Mouse (Mus musculus) mouse trophoblast stem cell (cell line): Measurements from ENCODE around the gene Pitpnb.

ENCODE experiments used
- in situ Hi-C, 2 experiments: fragments of 300-500 bp; cut with MseI, MboI; formaldehyde crosslinking; loops; 2 replicates in 1 of 2; 3 replicates in 1 of 2; pipeline ENCODE4 v1.15.1; 2025

The Pitpnb gene

DNA sequence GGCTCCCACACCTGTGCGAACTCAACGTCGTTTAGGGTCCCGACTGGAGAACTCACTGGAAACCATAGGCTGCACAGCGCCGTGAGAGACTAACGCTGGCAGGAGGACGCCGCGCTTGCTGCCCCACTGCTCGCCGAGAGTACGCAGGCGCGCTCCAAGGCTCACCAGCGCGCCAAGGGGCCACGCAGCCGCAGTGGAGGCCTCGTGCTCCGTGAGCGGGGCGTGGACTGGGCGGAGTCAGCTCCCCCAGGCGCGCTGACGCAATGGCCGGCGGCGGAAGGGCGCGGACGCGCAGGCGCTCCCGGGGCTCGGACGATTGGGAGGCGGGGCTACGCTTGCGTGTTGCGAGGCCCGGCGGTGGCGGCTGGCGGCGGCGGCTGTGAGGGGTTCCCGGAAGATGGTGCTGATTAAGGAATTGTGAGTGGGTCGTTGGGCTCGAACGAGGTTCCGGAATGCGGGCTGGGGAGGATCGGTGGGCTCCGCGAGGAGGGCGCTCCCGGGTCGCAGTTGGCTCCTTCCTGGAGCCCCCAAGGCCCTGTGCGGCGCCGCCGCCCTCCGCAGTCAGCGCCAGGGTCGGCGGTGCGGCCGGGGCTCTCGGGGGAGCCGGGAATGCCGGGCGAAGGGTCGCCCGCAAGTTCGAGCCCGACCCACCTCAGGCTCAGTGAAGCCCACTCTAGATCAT is at the start of gene Pitpnb:
Gene Pitpnb (plus strand): TSS at position 347 of the 682 bp plus-strand sequence.
- in situ Hi-C loops, result no loop called here

DNA sequence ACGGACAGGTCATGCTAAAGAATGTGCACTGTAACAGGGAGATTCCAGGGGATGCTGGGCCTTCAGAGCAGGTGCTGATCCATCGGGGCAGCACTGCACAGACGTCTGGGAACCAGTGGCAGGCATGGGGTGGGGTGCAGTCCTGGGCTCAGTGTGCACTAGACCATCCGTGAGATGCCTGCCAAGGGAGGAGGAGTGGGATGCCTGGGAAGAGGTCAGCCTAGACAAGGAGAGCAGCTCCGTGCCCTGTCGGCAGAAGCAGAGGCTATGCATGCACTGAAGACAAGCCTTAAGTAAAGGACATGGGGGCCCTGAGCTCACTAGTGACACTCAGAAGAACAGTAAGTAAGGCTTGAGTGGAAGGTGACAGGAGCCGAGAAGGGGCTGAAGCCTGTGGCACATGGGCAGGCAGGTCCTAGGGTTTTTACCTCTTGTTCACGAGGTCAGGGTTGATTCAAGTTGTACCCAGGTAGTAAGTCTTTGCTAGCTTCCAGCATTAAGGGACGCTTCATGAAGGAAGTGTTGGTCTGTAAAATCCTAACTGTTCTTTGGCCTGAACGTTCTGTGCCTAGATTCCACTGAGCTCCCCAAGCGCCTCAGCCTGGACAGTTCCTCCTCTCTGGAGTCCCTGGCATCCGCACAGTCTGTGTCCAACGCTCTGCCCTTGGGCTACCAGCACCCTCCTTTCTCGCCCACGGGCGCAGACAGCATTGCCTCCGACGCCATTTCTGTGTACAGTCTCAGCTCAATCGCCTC is 46.0 kb upstream of the Pitpnb start:
- in situ Hi-C loops, result no loop called here

DNA sequence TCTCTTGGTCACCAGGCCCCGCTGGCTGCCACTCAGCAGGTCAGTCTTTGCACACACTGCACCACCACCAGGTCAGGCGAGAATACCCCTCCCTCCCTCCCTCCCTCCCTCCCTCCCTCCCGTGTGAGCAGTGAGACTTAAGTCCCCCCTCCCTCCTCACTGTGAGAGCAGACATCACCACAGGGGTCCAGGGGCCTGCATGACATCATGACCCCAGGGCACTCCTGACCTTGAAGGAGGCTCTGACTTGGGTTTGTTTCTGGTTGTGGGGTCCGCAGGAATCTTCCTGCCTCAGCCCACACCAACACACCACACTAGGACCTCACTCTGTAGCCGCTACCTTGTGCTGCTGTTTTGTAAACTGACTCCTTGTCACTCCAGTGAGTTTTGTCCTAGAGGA is 43.0 kb upstream of the Pitpnb start:
- in situ Hi-C loops, result no loop called here

DNA sequence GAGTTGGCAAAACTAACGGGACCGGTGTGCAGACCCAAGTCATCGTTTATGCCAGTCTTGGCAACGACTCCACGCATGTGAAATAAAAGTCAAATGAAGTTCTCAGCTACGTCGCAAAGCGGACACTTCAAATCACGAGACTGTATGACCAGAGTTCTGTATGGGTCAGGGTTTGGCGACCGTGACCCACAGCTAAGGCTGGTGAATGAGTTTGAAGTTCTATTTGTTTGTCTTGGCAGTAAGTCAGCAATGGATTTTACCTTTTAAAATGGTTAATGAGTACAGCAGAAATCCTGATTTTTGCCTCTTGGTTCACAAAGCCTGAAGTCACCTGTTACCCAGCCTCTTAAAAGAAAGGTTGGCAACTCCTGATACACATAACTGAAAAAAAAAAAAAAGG is 42.1 kb upstream of the Pitpnb start:
- in situ Hi-C loops, result no loop called here

DNA sequence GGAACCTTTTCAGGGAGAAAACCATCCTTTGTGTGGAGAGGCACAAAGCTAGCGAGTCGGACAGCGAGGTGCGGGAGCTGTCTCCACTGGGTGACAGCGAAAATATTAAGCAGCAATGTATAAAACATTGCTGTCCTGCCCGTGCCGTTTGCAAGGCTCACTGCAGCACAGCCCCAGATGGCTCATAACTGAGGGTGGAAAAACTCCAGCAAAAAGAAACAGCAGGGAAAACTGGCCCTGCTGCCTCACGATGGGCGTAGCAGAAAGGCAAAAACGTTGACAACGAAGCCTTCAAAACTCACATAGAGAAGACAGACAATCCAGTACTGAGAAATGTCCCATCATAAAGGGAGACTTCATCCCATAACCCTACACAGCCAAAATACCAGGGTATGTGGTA is 40.5 kb upstream of the Pitpnb start:
- in situ Hi-C loops, result no loop called here

DNA sequence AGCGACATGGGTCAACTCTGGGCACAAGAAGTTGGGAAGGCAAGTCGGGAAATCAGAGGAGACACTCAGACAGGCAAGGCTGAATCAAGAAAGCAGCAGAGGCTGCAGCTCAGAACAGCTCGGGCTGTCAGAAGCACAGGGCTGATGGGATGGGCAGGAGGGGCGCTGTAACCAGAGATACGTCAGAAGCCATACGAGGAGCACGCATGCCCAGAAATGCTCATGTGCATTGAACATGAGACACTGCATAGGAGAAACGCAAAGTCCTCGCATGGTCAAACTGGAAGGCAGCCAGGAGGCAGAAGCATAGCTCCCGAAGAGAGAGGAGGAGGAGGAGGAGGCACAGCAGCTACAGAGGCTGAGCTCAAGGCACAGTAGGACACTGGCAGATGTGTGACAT is 38.9 kb upstream of the Pitpnb start:
- in situ Hi-C loops, result no loop called here

DNA sequence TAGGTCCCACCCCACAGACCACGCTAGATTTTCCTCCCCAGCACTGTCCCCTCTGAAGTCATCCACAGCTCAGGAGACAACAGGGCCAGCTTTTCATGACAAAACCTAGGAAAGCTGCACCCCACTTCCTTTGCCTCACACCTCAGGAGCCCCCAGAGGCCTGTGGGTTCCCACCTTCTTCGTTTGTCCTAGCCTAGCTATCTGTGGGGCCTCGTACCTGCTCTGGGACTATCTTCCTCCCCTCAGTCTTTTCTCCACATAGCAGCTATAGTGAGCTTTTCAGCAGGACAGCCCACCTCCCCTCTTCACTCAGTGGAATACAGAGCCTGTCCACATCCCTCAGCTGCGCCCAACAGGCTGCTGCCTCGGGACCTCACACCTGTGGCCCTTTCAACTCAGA is 32.8 kb upstream of the Pitpnb start:
- in situ Hi-C loops, result no loop called here

DNA sequence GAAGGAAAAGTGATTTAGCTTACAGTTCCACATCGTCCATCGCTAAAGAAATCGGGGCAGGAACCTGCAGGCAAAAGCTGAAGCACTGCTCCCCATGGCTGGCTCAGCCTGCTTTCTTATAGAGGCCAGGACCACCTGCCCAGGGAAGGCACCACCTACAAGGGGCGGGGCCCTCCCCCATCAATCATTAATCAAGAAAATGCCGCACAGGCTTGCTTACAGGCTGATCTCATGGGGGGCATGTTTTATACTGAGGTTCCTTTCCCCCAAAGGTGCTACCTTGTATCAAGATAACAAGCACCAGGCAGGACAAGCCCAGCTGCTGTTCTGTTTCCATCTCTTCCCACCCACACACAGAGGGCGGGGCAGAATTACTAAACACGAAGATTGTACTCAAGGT is 31.9 kb upstream of the Pitpnb start:
- in situ Hi-C loops, result no loop called here

DNA sequence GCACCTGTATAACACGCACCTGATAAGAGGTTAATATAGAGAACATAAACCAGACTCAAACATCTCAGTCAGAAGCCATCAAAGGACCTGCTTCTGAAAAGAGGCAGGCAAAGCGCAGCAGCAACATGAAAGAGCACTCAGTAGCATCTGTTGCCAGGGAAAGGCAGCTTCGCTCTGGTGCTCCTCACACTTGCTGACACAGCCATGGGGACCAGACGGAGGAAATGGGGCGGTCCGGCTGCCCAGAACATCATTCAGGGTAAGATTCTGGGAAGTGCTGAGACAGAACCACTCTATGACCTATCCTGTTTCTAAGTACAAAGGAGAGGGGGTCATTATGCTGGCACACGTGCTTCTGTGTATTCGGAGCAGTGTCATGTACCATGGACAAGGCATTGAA is 29.8 kb upstream of the Pitpnb start:
- in situ Hi-C loops, result no loop called here

DNA sequence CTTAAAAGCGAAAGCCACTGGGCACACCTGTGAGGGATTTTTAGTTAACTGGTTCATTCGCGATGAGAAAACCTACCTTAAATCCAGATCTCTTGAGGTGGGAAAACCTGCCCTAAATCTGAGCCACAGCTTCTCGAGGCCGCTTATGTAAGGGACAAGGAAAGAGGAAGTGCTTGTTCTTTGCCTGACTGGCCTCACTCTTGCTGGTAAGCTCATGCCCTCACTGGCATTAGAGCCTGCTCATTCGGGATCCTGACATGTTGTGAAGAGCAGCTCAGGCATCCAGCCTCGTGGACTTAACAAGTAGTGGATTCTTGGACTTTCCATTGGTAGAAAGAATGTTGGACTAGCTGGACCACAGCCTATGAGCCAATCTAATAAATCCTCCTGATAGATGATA is 28.8 kb upstream of the Pitpnb start:
- in situ Hi-C loops, result no loop called here

DNA sequence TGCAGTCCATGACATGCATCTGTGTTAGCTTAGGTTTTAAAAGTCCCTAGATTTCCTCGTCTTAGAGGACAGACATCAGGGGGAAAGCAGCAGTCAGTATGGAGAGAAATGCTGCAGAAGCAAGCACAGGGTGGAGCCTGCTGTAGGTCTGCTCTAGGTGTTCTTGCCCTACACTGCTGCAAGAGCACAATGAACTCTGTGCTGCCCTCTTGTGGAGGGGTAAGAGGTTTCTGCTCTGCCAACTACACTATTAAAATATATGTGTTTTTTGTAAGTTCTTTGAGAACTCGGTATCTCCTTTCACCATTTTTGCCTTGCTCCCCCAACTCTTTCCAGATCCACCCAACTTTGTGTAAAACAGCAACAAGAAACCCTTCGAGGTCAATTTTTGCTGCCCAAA is 25.8 kb upstream of the Pitpnb start:
- in situ Hi-C loops, result no loop called here

DNA sequence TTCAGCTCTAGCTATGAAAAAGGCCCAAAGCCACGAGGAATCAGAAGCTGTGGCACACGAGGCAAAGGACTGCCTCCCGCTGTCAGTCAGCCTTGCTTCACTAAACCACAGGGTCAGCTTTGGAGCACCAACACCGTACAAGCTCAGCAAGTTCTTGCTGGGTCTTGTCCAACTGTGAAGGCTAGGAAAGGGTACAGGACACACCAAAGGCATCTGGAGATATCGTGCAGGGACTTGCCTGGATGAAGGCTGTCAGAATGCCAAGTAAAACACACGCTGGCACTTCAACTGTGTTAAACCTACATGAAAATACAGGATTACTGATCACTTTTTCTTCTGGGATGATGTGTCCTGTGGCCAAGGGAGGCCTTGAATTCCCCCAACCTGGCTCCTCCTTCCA is 20.4 kb upstream of the Pitpnb start:
- in situ Hi-C loops, result no loop called here

DNA sequence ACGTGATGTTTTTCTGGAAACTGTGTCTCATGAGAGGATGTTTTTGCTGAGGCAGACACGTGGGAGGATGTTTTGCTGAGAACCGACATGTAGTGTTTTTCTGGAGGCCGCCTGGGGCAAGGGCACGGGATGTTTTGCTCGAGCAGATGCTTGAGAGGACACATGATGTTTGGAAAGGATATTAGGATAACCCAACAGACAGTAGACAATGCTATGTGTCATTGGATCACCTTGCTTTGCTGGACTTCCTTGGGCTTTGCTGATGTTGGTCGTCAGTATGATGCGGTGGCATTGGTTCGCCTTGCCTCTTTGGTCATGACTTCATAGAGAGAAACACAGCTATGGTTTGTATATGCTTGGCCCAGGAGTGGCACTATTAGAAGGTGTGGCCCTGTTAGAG is 16.7 kb upstream of the Pitpnb start:
- in situ Hi-C loops, result no loop called here

DNA sequence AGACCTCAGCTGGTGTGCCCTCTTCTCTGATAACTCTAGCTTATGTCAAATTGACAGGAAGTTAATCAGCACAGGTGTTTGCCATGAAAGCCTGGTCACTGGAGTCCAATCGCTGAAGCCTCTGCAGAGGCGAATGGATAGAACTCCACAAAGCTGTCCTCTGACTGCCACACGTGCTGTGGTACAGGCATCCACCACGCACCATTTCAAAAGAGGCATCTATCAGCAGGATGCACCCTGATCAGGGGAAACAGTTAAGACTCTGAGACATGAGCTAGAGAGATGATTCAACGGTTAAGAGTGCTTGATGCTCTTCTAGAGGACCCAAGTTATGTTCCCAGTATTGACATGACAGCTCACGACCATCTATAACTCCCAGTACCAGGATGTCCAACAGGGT is 15.5 kb upstream of the Pitpnb start:
- in situ Hi-C loops, result no loop called here

DNA sequence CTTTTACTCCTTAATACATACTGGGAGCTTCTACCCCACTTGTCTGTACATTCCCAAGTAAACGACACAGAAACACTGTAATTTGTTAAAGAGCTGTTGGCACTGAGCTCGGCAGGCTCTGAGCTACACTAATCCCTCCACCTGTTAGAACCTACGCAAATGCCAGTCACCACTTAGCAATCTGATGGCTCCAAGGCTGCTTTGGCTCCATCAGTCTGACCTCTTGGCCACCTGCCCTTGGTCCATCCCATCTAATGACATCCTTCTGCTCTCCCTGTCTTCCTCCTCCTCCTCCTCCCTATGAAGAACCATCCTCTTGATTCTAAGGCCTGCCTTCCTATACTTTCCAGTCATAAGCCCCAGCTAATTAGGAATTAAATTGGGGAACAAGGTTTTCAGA is 13.0 kb upstream of the Pitpnb start:
- in situ Hi-C loops, result no loop called here

DNA sequence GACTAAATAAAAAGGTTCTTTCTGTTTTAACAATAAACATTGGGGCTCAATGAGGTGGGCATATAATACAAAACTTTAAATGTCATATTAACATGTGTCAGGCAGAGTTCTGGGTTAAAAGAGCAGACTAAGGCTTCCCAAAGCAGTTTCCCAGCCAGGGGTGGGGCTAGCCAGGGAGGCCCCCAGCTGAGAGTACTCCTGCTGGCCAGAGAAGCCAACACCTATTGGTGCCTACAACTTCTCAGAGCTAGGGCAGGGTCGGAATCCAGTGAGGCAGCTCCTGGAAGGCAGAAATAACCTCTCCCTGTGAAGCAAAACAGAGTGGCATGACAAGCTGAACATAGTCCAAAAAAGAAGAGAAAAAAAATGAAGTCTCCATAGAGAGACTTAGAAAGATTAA is 11.6 kb upstream of the Pitpnb start:
- in situ Hi-C loops, result no loop called here

DNA sequence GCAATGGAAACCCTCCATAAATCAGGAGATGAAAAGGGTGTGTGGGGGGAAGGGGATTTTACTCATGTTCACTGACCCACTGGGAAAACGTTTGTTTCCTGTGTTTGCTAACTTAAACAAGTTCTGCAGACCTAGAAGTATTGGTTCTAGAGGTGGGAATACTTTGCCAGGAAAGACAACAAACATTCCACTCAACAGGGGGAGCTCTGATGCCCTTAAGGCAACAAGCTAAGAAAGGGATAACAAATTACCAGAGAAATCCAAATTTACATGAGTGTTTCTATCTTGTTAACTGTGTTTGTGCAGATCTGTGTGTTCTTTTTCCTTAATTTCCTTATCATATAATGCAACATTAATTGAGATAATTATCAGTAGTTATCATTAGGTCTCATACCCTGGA is 4.8 kb upstream of the Pitpnb start:
- in situ Hi-C loops, result no loop called here

DNA sequence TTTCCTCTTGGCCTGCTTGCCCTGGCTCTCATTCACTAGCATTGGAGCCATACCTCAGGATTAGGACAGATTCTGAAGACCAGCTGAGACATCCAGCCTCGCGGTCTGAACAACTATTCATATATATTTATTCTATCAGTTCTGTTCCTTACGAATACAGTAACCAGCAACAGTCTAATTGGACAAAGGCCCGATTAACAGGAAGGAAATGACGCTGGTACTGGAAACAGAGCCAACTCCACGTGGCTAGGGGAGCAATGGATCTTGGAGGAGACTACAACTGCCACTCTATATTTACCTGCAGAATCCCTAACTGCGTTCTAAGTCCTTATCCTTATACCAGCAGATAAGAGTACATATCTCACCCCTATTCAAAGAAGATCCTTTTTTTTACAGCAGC is 3.1 kb upstream of the Pitpnb start:
- in situ Hi-C loops, result no loop called here

DNA sequence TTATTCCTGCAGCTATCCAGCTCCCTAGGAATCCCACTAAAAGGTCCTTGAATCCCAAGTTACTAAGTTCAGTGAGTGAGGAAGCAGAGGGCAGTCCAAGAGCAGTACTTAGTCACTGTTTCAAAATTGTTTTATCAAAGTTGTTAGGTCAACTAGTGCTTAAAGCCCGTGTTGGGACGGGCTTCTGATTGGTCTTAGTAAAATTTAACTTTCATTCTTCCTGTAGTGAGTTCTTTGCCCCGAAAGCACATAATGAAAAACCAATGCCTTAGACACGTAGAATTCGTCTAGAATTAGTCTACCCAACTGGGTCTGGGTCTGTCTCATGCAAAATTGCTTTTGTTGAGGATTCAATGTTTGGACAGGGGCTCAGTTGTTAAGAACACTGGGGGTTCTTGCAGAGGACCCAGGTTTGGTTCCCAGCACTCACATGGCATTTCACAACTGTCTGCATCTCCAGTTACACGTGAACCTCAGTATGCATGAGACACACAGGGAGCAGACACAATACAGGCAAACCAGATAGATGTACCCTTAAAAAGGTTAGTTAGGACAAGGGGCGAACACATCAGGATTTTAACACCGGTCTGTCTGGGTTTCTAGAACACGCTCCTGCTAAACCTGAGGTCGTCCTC is 664 bp upstream of the Pitpnb start:
- in situ Hi-C loops, result no loop called here

DNA sequence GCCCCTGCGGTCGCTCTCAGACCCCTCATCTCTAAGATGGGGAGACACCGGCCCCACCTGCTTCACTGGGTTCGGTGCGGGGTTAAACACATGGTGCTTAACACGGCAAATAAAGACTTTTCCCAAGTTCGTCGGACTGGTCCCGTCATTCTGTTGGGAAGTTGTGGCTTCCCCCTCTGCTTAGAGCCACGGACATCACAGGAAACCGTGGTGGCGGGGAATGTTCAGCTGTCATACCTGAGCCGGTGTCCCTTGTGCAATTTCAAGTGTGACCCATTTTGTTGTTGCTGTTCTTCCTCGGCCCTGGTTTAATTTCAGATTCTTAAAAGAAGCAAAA is 504 bp downstream of the Pitpnb start:
- in situ Hi-C loops, result no loop called here

DNA sequence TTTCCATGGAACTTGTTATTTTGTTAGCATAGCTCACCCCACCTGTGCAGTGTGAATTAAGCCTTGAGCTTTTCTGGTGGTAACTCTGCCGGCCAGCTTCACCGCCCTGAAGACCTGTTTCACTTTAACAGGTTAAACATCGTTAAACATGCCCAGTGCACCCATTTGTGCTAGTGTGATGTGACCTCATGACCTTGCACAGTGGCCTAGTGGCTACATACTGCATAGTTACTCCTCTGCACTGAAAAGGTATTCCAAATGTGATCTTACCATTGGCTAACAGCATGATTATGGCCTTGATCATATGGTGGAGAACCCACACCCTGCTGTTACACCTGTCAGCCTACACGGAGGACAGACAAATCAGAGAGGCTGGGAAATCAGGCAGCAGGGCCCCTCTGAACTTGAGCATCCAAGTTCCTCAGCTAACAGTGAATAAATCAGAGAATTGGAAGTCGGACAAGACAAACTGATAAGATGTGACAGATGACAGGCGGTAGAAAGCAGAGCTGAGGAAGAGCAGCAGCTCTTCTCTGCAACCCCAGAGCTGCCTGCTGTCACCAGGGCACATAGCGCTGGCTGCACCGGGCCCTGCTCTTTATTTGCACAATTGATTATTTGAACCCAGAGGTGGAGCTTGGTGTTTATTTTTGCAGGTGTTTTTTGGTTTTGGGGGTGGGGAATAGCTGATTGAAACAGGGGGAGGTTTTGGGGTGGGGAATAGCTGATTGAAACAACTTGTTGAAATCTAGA is 5.6 kb downstream of the Pitpnb start:
- in situ Hi-C loops, result no loop called here

DNA sequence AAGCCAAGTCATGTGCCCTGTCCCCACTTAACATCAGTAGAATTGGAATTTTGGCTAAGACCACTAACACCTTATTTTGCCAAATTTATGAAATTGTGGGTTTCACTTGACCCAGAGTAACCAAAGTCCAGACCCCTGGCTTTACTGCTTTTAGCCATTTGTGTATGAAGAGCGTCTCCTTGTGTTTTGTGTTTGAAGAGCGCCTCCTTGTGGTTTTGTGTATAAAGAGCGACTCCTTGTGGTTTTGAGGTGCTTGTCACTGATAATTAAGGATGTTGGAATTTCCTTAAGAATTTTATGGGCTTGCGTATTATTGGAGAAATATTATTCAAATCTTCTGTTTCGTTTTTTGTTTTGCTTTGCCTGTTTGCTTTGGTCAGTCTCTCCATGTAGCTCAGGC is 11.0 kb downstream of the Pitpnb start:
- in situ Hi-C loops, result no loop called here
